Mouse (Mus musculus) lung, adult 2 months (tissue): ENCODE results near the gene Chrna5. TPM values are rescaled to one million over a fixed set of nuclear protein-coding genes. Genes with fewer than 3 reads are reported as not detected.

ENCODE experiments used
- DNase-seq: peaks from one replicate; pipeline ENCODE4 v3.0.0; 2022
- H3K4me1 ChIP-seq: fragments of 200-500 bp; 2 replicates; pipeline ENCODE4 v1.6.1; 2011; ENCODE audit warnings: low read length; ENCODE audit not compliant: control insufficient read depth, insufficient read depth
- H3K4me3 ChIP-seq: fragments of 200-500 bp; replicated peaks from 2 replicates; pipeline ENCODE3; 2011; ENCODE audit warnings: low read depth, mild to moderate bottlenecking, control low read depth, low read length; ENCODE audit errors: extremely low read depth
- CTCF ChIP-seq: fragments of 200-500 bp; IDR thresholded peaks from 2 replicates; pipeline ENCODE4 v1.5.1; 2011; ENCODE audit warnings: mild to moderate bottlenecking, low read length, control low read depth; ENCODE audit not compliant: insufficient read depth
- POLR2A ChIP-seq: fragments of 200-500 bp; IDR thresholded peaks from 2 replicates; pipeline ENCODE4 v1.6.1; 2011; ENCODE audit warnings: low read depth, mild to moderate bottlenecking, control low read depth, low read length, borderline replicate concordance; ENCODE audit errors: extremely low read depth
- WGBS: fragments of 180-500 bp; shearing (Covaris S2); methylation state at CpG from one replicate; pipeline ENCODE4 v1.1.7; 2018; 5-methylcytosine and 5-hydroxymethylcytosine counted together
- polyA plus RNA-seq: library from polyadenylated mRNA; depleted of rRNA; stranded (reverse); fragments of >200 nt; gene quantifications from 2 replicates; pipeline ENCODE4 v1.2.3, GENCODE M21; 2012

Chrna5 gene
- polyA plus RNA-seq, 1 experiment, result not detected

DNA sequence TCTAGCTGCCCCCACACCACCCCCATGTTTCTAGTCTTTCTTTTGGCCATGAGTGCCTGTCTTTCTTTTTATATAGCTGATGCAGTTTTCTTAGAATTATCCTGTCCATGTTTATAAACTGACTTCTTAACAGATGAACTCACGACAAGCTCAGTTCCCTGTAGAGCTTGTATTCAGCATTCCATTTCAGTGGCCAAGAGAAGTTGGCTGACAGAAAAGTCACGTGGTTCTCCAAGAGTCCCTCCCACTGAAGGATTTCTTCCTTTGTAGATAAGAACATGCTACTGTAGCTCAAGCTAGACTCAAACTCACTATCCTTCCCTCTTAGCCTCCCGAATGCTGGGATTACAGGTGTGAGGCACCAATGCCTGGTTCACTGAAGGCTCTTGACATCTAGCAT lies 36.2 kb downstream of the Chrna5 start:
- WGBS, result 54% methylated on average over 3 of the region's 3 CpGs
- H3K4me3 ChIP-seq, result no peak overlapping the region

DNA sequence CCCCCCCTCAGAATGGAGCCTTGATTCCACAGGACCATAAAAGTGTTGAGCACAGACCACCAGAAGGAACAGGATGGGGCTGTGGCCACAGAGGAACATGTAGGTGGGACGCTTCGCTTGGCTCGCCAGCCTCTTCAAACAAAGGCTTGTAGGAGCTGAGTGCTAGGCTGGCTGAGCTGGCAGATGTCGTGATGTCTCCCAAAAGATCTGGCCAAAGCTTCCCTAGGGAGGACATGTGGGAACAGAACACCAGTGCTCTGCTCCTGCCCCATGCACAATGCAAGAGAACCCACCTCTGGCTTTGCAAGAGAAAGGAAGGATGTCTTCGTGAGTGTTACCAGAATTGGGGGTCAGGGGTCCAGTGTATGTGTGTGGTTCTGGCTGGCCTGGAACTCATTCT lies 42.6 kb downstream of the Chrna5 start:
- TF ChIP-seq CTCF (no peak), POLR2A (no peak)
- Histone ChIP-seq H3K4me3 (no peak overlapping the region), H3K4me1 (no peaks in the 10 kb centered on the region)
- WGBS, result 65% methylated on average over 5 of the region's 5 CpGs
- DNase-seq, result no peak

More for the DNA sequence above, 36.2 kb downstream of the Chrna5 start:
- TF ChIP-seq CTCF (no peak), POLR2A (no peak)
- no peaks in the 10 kb centered on the region for H3K4me1 ChIP-seq
- no peak for DNase-seq

DNA sequence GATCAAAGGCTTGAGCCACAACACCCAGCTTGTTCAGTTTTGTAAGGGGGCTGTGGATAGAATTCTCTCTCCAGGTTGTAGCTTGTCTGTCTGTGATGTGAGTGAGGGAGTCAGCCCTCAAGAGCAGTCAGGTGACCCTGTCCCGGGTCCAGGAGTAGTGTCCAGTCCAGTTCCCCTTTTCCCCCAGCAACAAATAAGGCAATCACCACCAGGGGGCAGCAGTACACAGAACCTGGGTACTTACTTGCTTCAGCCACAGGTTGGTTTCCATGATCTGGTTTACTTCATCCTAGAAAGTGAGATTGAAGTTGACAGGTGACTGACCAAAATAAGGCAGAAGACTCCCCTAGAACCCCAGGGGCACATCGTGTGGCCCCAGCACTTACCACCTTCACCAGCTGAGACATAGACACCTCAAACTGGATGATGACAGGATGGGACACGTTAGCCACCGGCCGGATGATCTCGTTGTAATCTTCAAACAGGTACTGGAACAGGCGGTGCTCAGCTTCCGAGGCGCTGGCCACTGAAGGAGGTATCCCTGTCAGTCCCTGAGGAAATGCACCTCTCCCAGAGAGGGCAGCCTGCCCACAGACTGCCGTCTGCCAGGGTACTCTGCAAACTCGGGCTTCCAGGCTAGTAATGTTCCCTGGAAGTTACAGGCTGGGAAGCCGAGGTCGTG lies 43.4 kb downstream of the Chrna5 start:
- DNase-seq, result peak; percentile 80
- Histone ChIP-seq H3K4me3 (no peak overlapping the region), H3K4me1 (no peaks in the 10 kb centered on the region)
- WGBS, result 40% methylated on average over 13 of the region's 13 CpGs
- no peak for TF ChIP-seq POLR2A
- TF ChIP-seq CTCF, result peak; percentile 62

DNA sequence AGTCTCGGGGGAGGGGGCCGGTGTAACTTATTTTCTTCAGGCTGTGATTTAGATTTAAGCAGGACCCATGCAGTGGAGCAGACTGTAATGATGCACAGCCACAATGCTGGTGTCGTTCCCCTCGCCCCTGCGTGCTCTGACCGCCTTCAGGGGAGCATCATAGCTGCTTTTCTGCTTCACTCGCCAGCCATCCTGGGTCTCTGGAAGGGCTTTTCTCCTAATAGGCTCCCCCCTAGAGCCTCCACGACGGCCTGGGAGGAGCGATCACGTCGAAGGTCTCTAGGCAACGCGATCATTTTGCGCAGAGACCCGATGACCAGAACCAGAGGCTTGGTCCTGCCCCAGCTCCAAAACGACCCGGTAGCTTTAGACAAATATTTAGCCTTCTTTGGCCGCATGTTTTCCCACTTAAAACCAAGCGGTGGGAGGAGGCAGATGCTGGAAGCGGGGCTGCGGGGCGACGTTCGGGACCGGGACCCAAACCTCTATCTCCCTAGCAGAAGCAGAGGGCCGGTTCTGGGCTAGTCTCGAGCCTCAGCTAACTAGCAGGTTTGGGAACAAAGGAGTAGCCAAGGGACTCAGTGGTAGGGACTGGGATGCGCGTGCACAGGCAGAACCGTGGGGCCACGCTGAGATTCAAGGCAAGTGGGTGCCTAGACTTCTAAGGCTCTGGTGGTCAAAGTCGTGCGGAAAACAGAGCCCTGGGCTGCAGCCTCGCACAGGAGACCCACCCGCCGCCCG lies 45.0 kb downstream of the Chrna5 start:
- H3K4me3 ChIP-seq, result no peak overlapping the region
- 11% methylated on average over 38 of the region's 38 CpGs for WGBS
- DNase-seq, result no peak
- TF ChIP-seq CTCF (no peak), POLR2A (no peak)
- H3K4me1 ChIP-seq, result no peaks in the 10 kb centered on the region

DNA sequence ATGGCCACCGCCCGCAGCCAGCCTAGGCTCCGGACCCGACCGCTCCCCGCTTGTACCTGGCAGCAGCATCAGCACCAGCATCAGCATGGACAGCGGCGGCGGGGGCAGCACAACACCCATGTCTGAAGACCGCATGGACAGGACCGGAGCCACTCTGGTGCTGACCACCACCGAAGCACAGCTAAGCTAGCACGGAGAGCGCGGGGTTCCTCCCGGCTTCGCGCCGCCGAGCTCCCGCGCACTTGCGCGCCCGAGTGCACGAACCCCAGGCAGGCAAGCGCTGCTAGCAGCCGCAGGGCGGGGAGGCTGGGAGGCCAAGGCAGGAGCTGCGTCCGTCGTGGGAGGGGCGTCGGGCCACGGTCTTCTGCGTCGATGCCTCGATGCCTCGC lies 45.6 kb downstream of the Chrna5 start, which contains the start of gene Chrna3:
Gene Chrna3, minus strand, starts transcription at position 288 of the 389 bp plus-strand sequence.
- WGBS, result 1% methylated on average over 39 of the region's 39 CpGs
- no peak for TF ChIP-seq CTCF
- no peak for TF ChIP-seq POLR2A
- DNase-seq, result no peak
- no peak within 1 kb of the TSS for H3K4me3 ChIP-seq
- H3K4me1 ChIP-seq, result no peaks in the 10 kb centered on the region

DNA sequence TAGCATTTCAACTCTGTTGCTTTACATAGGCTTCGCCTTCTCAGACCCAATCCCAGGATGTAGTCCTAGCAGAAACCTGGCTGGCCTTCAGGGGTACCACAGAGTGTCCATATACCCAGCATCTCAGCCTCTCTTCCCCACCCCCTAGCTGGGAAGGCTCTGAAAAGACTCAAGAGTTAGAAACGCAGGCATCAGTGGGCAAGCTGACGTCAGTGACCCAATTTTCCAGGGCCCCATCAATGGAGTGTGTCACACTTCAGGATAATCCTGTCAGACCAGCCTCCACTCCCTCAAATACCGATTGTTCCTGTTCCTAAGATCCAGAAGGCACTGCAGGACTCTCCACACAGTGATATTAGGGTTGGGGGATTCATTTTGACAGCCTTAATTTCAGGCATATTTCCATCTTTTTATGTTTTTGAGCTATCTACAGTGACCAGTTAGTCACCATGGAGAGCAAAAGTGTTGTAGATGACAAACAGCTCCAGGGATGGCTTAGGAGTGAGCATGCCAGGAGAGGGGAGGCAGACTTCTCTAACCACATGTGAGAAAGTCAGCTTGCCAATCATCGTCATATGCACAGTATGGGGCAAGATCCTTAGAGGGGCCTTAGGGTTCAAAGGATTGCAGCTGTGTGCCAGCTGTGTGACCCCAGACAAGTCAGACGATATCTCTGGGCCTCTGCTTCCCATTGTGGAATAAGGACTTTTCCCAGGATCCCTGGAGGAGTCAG lies 50.9 kb downstream of the Chrna5 start:
- H3K4me1 ChIP-seq, result no peaks in the 10 kb centered on the region
- 56% methylated on average over 6 of the region's 6 CpGs for WGBS
- DNase-seq, result no peak
- TF ChIP-seq POLR2A (no peak), CTCF (no peak)
- H3K4me3 ChIP-seq, result no peak overlapping the region

DNA sequence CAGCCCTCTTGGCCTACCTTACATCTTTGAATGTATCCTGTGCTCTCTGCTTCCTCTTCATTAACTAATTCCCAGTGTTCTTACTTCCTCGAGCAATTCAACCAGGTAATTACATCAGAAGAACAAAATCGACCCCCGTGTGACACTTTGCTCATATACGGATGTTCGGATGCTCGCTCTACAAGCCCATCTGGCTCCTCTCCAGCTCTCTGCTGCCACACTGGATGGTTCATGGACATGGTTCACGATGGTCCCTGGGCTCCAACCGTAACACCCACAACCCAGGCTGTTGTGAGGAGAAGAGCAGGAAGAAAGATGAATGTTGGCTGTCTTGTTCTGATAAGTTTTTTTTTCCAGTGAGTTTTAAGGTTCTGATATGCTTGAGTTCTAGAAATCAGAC lies 58.3 kb downstream of the Chrna5 start:
- TF ChIP-seq POLR2A, result no peak
- no peak for TF ChIP-seq CTCF
- no peak for DNase-seq
- WGBS, result 68% methylated on average over 8 of the region's 8 CpGs

DNA sequence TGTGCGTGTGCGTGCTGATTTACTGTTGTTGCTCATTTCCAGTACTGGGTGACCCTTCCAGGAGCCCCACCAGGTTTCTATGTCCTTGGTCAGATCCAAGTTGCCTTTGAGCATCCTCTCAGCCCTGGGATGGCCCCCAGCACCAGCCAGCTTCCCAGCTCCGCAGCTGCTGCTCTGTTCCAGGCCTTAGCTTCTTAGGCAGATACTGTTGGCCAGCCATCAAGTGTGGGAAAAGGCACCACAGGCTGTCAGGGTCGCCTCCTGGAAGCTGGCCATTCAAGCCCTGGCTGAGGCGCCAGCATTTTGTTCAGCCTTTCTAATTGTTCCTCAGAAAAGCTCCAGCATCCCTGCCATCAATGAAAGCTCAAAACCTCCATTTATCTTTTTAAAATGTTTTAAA lies 59.3 kb downstream of the Chrna5 start:
- H3K4me3 ChIP-seq, result no peak overlapping the region
- no peak for DNase-seq
- no peaks in the 10 kb centered on the region for H3K4me1 ChIP-seq
- WGBS, result 68% methylated on average over 5 of the region's 5 CpGs
- TF ChIP-seq CTCF (no peak), POLR2A (no peak)

More for the DNA sequence above, 58.3 kb downstream of the Chrna5 start:
- H3K4me3 ChIP-seq, result no peak overlapping the region
- H3K4me1 ChIP-seq, result no peaks in the 10 kb centered on the region

DNA sequence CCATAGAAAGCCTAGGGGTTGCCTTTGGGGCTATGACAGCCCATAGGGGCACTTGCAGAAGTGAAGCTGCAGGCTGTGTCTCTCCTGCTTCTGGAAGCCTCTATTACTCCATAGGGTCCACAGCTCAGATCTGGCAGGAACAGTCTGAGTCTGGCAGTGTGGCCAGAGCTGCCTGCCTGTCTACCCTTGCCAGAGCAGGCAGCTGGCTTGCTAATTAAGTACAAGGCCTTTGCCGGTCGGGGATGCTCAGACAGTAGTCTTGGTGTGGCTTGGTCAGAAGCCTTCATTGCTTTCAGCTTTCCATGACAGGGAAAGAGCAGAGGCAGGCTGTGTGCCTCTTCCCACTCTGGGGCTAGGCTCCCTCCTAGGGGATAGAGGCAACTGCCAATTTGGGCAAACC lies 60.7 kb downstream of the Chrna5 start:
- Histone ChIP-seq H3K4me3 (no peak overlapping the region), H3K4me1 (no peaks in the 10 kb centered on the region)
- TF ChIP-seq CTCF (no peak), POLR2A (no peak)
- WGBS, result 83% methylated on average over 2 of the region's 2 CpGs
- no peak for DNase-seq

DNA sequence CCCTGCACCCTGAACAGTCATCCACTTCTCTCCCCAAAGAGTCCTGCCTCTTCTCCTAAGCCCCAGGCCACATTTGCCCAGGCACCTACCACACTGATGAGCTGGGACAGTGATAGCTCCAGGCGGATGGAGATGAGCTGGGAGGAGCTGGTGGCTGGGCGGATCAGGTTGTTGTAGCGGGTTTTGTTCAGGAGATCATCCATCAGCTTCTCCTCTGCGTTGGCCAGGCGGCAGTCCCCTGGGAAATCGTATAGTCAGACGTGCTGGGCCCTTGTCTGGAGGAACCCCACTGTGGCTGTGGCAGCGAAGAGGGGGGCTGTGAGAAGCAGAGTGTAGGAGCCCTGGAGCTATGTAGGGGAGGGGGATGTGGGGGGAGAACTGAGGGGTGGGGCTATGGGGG lies 63.0 kb downstream of the Chrna5 start:
- DNase-seq, result no peak
- 31% methylated on average over 8 of the region's 8 CpGs for WGBS
- H3K4me3 ChIP-seq, result no peak overlapping the region
- no peaks in the 10 kb centered on the region for H3K4me1 ChIP-seq
- TF ChIP-seq POLR2A, result no peak
- no peak for TF ChIP-seq CTCF
